Mouse (Mus musculus): Measurements from ENCODE around the gene Klhl21. TPM values are rescaled to one million over a fixed set of nuclear protein-coding genes. Genes with fewer than 3 reads are reported as not detected.

Klhl21 gene
- total RNA-seq, 2 experiments from 2014 or later: 18.5 to 19.3 TPM

- intact Hi-C loops (cut with DNase I): loop anchor here (1.0 kb wide), 1 partner anchor 12 kb away; no protein-coding TSS in a partner anchor
- no peak for TF ChIP-seq CTCF (IDR thresholded peaks at IDR 0.05)
- Histone ChIP-seq H3K4me3 (peak overlapping the region; percentile 97), H3K27ac (peak overlapping the region; percentile 99)
- no peak for DNase-seq (ENCODE audit: extremely low spot score in 1 of 2, low spot score in 2 of 2)
Observed at GRCm38 (mm10) chr4:151996951-151997222, 11.7 kb upstream of the Klhl21 start.

- no peak for DNase-seq (ENCODE audit: extremely low spot score in 1 of 2, low spot score in 2 of 2)
- intact Hi-C loops (cut with DNase I): no loop called here
- no peak for TF ChIP-seq CTCF (IDR thresholded peaks at IDR 0.05)
- no peak overlapping the region for H3K27ac ChIP-seq
- H3K4me3 ChIP-seq: peak overlapping the region; percentile 97; the same call in 1 of the 2 replicates
Observed at GRCm38 (mm10) chr4:151997701-151998100, 10.9 kb upstream of the Klhl21 start.

- no peak for TF ChIP-seq CTCF (IDR thresholded peaks at IDR 0.05)
- no peak overlapping the region for H3K27ac ChIP-seq
- DNase-seq (ENCODE audit: extremely low spot score in 1 of 2, low spot score in 2 of 2): no peak
Observed at GRCm38 (mm10) chr4:151999481-151999880, 9.1 kb upstream of the Klhl21 start.

GRCm38 (mm10) chr4:152000906-152001305, 7.7 kb upstream of the Klhl21 start:
- H3K27ac ChIP-seq: no peak overlapping the region
- intact Hi-C loops (cut with DNase I): no loop called here
- no peak for DNase-seq (ENCODE audit: extremely low spot score in 1 of 2, low spot score in 2 of 2)
- no peak overlapping the region for H3K4me3 ChIP-seq
- no peak for TF ChIP-seq CTCF (IDR thresholded peaks at IDR 0.05)

More at GRCm38 (mm10) chr4:151999481-151999880, 9.1 kb upstream of the Klhl21 start:
- H3K4me3 ChIP-seq: no peak overlapping the region
- intact Hi-C loops (cut with DNase I): no loop called here

- Histone ChIP-seq H3K4me3 (no peak overlapping the region), H3K27ac (no peak overlapping the region)
- no peak for DNase-seq (ENCODE audit: extremely low spot score in 1 of 2, low spot score in 2 of 2)
- TF ChIP-seq CTCF (IDR thresholded peaks at IDR 0.05): no peak; the same call in none of the 2 replicates
- intact Hi-C loops (cut with DNase I): no loop called here
Observed at GRCm38 (mm10) chr4:152001335-152001734, 7.3 kb upstream of the Klhl21 start.

GRCm38 (mm10) chr4:152002063-152002462, 6.5 kb upstream of the Klhl21 start:
- no peak overlapping the region for H3K4me3 ChIP-seq
- no peak for DNase-seq (ENCODE audit: extremely low spot score in 1 of 2, low spot score in 2 of 2)
- intact Hi-C loops (cut with DNase I): no loop called here
- TF ChIP-seq CTCF (IDR thresholded peaks at IDR 0.05): no peak
- no peak overlapping the region for H3K27ac ChIP-seq

- peak; percentile 42 for TF ChIP-seq CTCF (IDR thresholded peaks at IDR 0.05)
- Histone ChIP-seq H3K4me3 (no peak overlapping the region), H3K27ac (no peak overlapping the region)
- intact Hi-C loops (cut with DNase I): no loop called here
- DNase-seq (ENCODE audit: extremely low spot score in 1 of 2, low spot score in 2 of 2): no peak
Observed at GRCm38 (mm10) chr4:152006137-152006536, 2.5 kb upstream of the Klhl21 start.

GRCm38 (mm10) chr4:152006812-152007211, 1.8 kb upstream of the Klhl21 start:
- Histone ChIP-seq H3K27ac (peak overlapping the region; percentile 96), H3K4me3 (no peak overlapping the region)
- intact Hi-C loops (cut with DNase I): no loop called here
- no peak for DNase-seq (ENCODE audit: extremely low spot score in 1 of 2, low spot score in 2 of 2)
- no peak for TF ChIP-seq CTCF (IDR thresholded peaks at IDR 0.05)

GRCm38 (mm10) chr4:152007481-152008147, 989 bp upstream of the Klhl21 start:
- intact Hi-C loops (cut with DNase I): no loop called here
- Histone ChIP-seq H3K4me3 (peak overlapping the region; percentile 78), H3K27ac (peak overlapping the region; percentile 96)
- no peak for DNase-seq (ENCODE audit: extremely low spot score in 1 of 2, low spot score in 2 of 2)
- TF ChIP-seq CTCF (IDR thresholded peaks at IDR 0.05): no peak

- no peak for TF ChIP-seq CTCF (IDR thresholded peaks at IDR 0.05)
Observed at GRCm38 (mm10) chr4:152008148-152008500, 479 bp upstream of the Klhl21 start.

GRCm38 (mm10) chr4:152009076-152010051, 761 bp downstream of the Klhl21 start:
- peak; percentile 83 to 84 for DNase-seq (ENCODE audit: extremely low spot score in 1 of 2, low spot score in 2 of 2)
- no peak for TF ChIP-seq CTCF (IDR thresholded peaks at IDR 0.05)
- H3K4me3 ChIP-seq: peak overlapping the region; percentile 78
- H3K27ac ChIP-seq: peak overlapping the region; percentile 96
- intact Hi-C loops (cut with DNase I): loop anchor here (1.0 to 2.0 kb wide), 3 partner anchors 13 to 79 kb away; partner anchors contain the start of genes Phf13 and Zbtb48

More at GRCm38 (mm10) chr4:152008148-152008500, 479 bp upstream of the Klhl21 start:
- Histone ChIP-seq H3K27ac (peak overlapping the region; percentile 96), H3K4me3 (peak overlapping the region; percentile 78)
- intact Hi-C loops (cut with DNase I): no loop called here
- DNase-seq (ENCODE audit: extremely low spot score in 1 of 2, low spot score in 2 of 2): no peak

- Histone ChIP-seq H3K27ac (peak overlapping the region; percentile 96), H3K4me3 (peak overlapping the region; percentile 78)
- no peak for DNase-seq (ENCODE audit: extremely low spot score in 1 of 2, low spot score in 2 of 2)
- no peak for TF ChIP-seq CTCF (IDR thresholded peaks at IDR 0.05)
- intact Hi-C loops (cut with DNase I): loop anchor here (2.0 kb wide), 1 partner anchor 17 kb away; the partner anchor contains the start of gene Zbtb48
Observed at GRCm38 (mm10) chr4:152010091-152010706, 1.6 kb downstream of the Klhl21 start.
